ENCODE assay signal across 12 mouse cellular contexts in genomic region chr9:22132220-22132619, GRCm38 (mm10). TPM values are rescaled to one million over a fixed set of nuclear protein-coding genes. Genes with fewer than 3 reads are reported as not detected.
A peak's percentile ranks its signal among the peaks of the same experiment; 100 is the strongest.
DNase-seq lines count a peak whose midpoint lies in the region; ATAC-seq and TF ChIP-seq lines count a peak whose summit lies in the region.
"Had no signal": no experiment of that assay in that cellular context is flagged by ENCODE, and none has a peak within 500 bp of the region (broad histone marks: within the 10 kb centered on the region; RNA-seq: fewer than 3 reads in every experiment).

No protein-coding gene starts in this region.

- H3K4me2 ChIP-seq in heart, embryonic 15.5 days = peak overlapping the region; percentile 64

- H3K36me3 ChIP-seq in heart, embryonic 15.5 days = no peaks in the 10 kb centered on the region
- H3K36me3 ChIP-seq in embryonic facial prominence, embryonic 10.5 days (replicated peaks) = no peaks in the 10 kb centered on the region
- H3K36me3 ChIP-seq in liver, adult 2 months (ENCODE audit: control insufficient read depth, insufficient read depth, low read length) = peaks cover 1% of the 10 kb centered on the region; the same call in 1 of the 2 replicates

- peak overlapping the region; percentile 43; the same call in 1 of the 2 replicates for H3K4me3 ChIP-seq in heart, embryonic 15.5 days
- peak overlapping the region; percentile 52 for H3K4me3 ChIP-seq in embryonic facial prominence, embryonic 10.5 days
- peak overlapping the region; percentile 77 for H3K4me3 ChIP-seq in liver, adult 2 months (ENCODE audit: insufficient read depth, low read depth, low read length)

- no peak for ATAC-seq in heart, embryonic 15.5 days (replicated peaks; ENCODE audit: insufficient number of reproducible peaks, insufficient read depth, low FRiP score, low read depth)

- 44% methylated on average over 11 of the region's 11 CpGs for WGBS in heart, embryonic 15.5 days
- WGBS in embryonic facial prominence, embryonic 10.5 days = 43% methylated on average over 11 of the region's 11 CpGs
- 34% methylated on average over 11 of the region's 11 CpGs for whole genome bisulfite sequencing in liver, adult 2 months

- no peak for DNase-seq in heart, postnatal 14 days
- peak; percentile 66 for DNase-seq in CD4-positive, CD25-positive, alpha-beta regulatory T cell, adult 2 months (ENCODE audit: low read depth, low spot score)
- DNase-seq in embryonic facial prominence, embryonic 10.5 days (ENCODE audit: low spot score) = no peak
- peak; percentile 71 for DNase-seq in liver, adult 2 months (ENCODE audit: extremely low read depth, low read depth, low spot score)
- DNase-seq in urinary bladder, postnatal 14 days (ENCODE audit: low spot score) = no peak
- no peak for DNase-seq in left cerebral cortex, postnatal 36 days (ENCODE audit: low spot score in 2 of 2)
- DNase-seq in right cerebral cortex, adult 2 months (ENCODE audit: low spot score in 2 of 2) = no peak
- DNase-seq: cerebellum, adult 11-12 months; gastrocnemius, postnatal 14 days; right cerebral cortex, postnatal 25 days had no signal

- no peaks in the 10 kb centered on the region for H3K79me2 ChIP-seq in liver, adult 2 months (ENCODE audit: control insufficient read depth, insufficient read depth, low read length)

- H3K27ac ChIP-seq in heart, embryonic 15.5 days = no peak overlapping the region
- 0 out of 2 replicates have a peak overlapping the region, but pooled peaks have one; percentile 19 for H3K27ac ChIP-seq in embryonic facial prominence, embryonic 10.5 days (replicated peaks)
- peak overlapping the region; percentile 92 for H3K27ac ChIP-seq in liver, adult 2 months (replicated peaks; ENCODE audit: insufficient read depth, low read depth, low read length)
- H3K27ac ChIP-seq: macrophage had no signal

- H3K9me3 ChIP-seq in heart, embryonic 15.5 days (replicated peaks) = no peaks in the 10 kb centered on the region
- H3K9me3 ChIP-seq in embryonic facial prominence, embryonic 10.5 days = no peaks in the 10 kb centered on the region

- no peaks in the 10 kb centered on the region for H3K27me3 ChIP-seq in heart, embryonic 15.5 days
- H3K27me3 ChIP-seq in embryonic facial prominence, embryonic 10.5 days (replicated peaks; ENCODE audit: low read depth, poor library complexity, severe bottlenecking) = peaks cover 71% of the 10 kb centered on the region
- H3K27me3 ChIP-seq in liver, adult 2 months (ENCODE audit: control insufficient read depth, insufficient read depth, low read length) = no peaks in the 10 kb centered on the region

- peaks cover 10% of the 10 kb centered on the region for H3K4me1 ChIP-seq in heart, embryonic 15.5 days (replicated peaks)
- peaks cover 21% of the 10 kb centered on the region for H3K4me1 ChIP-seq in embryonic facial prominence, embryonic 10.5 days
- H3K4me1 ChIP-seq in liver, adult 2 months (ENCODE audit: control insufficient read depth, insufficient read depth, low read length) = peaks cover 3% of the 10 kb centered on the region; the same call in 1 of the 2 replicates

- TF ChIP-seq CTCF in liver, adult 2 months (IDR thresholded peaks at IDR 0.05; ENCODE audit: low read depth, low read length) = no peak

- no peak overlapping the region for H3K9ac ChIP-seq in heart, embryonic 15.5 days
- peak overlapping the region; percentile 86 for H3K9ac ChIP-seq in liver, adult 2 months (ENCODE audit: low read depth, low read length)

- intact Hi-C loops in heart, postnatal 14 days (cut with DNase I) = no loop called here
- intact Hi-C loops in left cerebral cortex, postnatal 36 days (cut with DNase I) = no loop called here

- TF ChIP-seq POLR2A in liver, adult 2 months (IDR thresholded peaks at IDR 0.05; ENCODE audit: extremely low read depth, insufficient read depth, low read length) = no peak

RNA-seq across cellular contexts. Expression of gene Acp5, which starts 3.3 kb away (rescaled TPM):
- 3.0 and 10.3 TPM in 2 replicates for polyA plus RNA-seq in heart, embryonic 15.5 days (2015; fragmentation: Nextera tagmentation; extraction: Ambion mirVana)
- 1 to 10 TPM; 2.2 to 2.6 TPM for total RNA-seq in heart, postnatal 14 days (2021)
- polyA plus RNA-seq in embryonic facial prominence, embryonic 10.5 days (2016; fragmentation: Nextera tagmentation; extraction: Ambion mirVana) = 16.6 and 17.5 TPM in 2 replicates
- 93.6 and 123 TPM in 2 replicates for total RNA-seq in liver, adult 2 months (2014; rRNA removed)
- 200 and 211 TPM in 2 replicates for polyA plus RNA-seq in liver, adult 2 months (2012; rRNA removed)
- total RNA-seq in left cerebral cortex, postnatal 36 days (2021) = under 1 TPM in 1 of 2 experiments, not detected in 1; 0.62 TPM

RNA-seq across cellular contexts. Expression of gene Elof1, which starts 15.2 kb away (rescaled TPM):
- 96.9 and 115 TPM in 2 replicates for polyA plus RNA-seq in heart, embryonic 15.5 days (2015; fragmentation: Nextera tagmentation; extraction: Ambion mirVana)
- 10 to 100 TPM; 39.5 to 41.5 TPM for total RNA-seq in heart, postnatal 14 days (2021)
- 241 and 245 TPM in 2 replicates for polyA plus RNA-seq in embryonic facial prominence, embryonic 10.5 days (2016; fragmentation: Nextera tagmentation; extraction: Ambion mirVana)
- 46.2 and 56.8 TPM in 2 replicates for total RNA-seq in liver, adult 2 months (2014; rRNA removed)
- polyA plus RNA-seq in liver, adult 2 months (2012; rRNA removed) = 106 and 108 TPM in 2 replicates
- total RNA-seq in left cerebral cortex, postnatal 36 days (2021) = 10 to 100 TPM; 58.8 to 75.1 TPM

RNA-seq across cellular contexts. Expression of gene Pigyl, which starts 24.4 kb away (rescaled TPM):
- polyA plus RNA-seq in heart, embryonic 15.5 days (2015; fragmentation: Nextera tagmentation; extraction: Ambion mirVana) = 48.6 and 49.2 TPM in 2 replicates
- 10 to 100 TPM; 42.8 to 44.2 TPM for total RNA-seq in heart, postnatal 14 days (2021)
- polyA plus RNA-seq in embryonic facial prominence, embryonic 10.5 days (2016; fragmentation: Nextera tagmentation; extraction: Ambion mirVana) = 45.1 and 48.2 TPM in 2 replicates
- total RNA-seq in liver, adult 2 months (2014; rRNA removed) = 21.6 and 23.0 TPM in 2 replicates
- 45.8 and 53.0 TPM in 2 replicates for polyA plus RNA-seq in liver, adult 2 months (2012; rRNA removed)
- total RNA-seq in left cerebral cortex, postnatal 36 days (2021) = 10 to 100 TPM; 45.7 to 46.6 TPM

RNA-seq across cellular contexts. Expression of gene Cnn1, which starts 33.2 kb away (rescaled TPM):
- polyA plus RNA-seq in heart, embryonic 15.5 days (2015; fragmentation: Nextera tagmentation; extraction: Ambion mirVana) = 145 and 157 TPM in 2 replicates
- total RNA-seq in heart, postnatal 14 days (2021) = 1 to 10 TPM; 5.4 to 9.5 TPM
- 1.3 and 3.1 TPM in 2 replicates for polyA plus RNA-seq in embryonic facial prominence, embryonic 10.5 days (2016; fragmentation: Nextera tagmentation; extraction: Ambion mirVana)
- 0.28 and 1.0 TPM in 2 replicates for total RNA-seq in liver, adult 2 months (2014; rRNA removed)
- 0.22 and 0.36 TPM in 2 replicates for polyA plus RNA-seq in liver, adult 2 months (2012; rRNA removed)
- total RNA-seq in left cerebral cortex, postnatal 36 days (2021) = under 1 TPM; 0.44 to 0.93 TPM
- polyA plus RNA-seq: macrophage had no signal

RNA-seq across cellular contexts. Expression of gene Ecsit, which starts 47.0 kb away (rescaled TPM):
- polyA plus RNA-seq in heart, embryonic 15.5 days (2015; fragmentation: Nextera tagmentation; extraction: Ambion mirVana) = 55.0 and 62.4 TPM in 2 replicates
- 10 to 100 TPM; 91.7 to 91.8 TPM for total RNA-seq in heart, postnatal 14 days (2021)
- polyA plus RNA-seq in embryonic facial prominence, embryonic 10.5 days (2016; fragmentation: Nextera tagmentation; extraction: Ambion mirVana) = 38.6 and 41.7 TPM in 2 replicates
- 34.1 and 39.1 TPM in 2 replicates for total RNA-seq in liver, adult 2 months (2014; rRNA removed)
- polyA plus RNA-seq in liver, adult 2 months (2012; rRNA removed) = 63.9 and 69.2 TPM in 2 replicates
- total RNA-seq in left cerebral cortex, postnatal 36 days (2021) = 10 to 100 TPM; 42.3 to 48.2 TPM

Comparison
In these comparisons a context has a peak if more than half of its experiments do, and no peak if none do; other contexts are left out.
1. DNase-seq: peak in CD4-positive, CD25-positive, alpha-beta regulatory T cell, adult 2 months (single experiment) and liver, adult 2 months (single experiment); none in heart, postnatal 14 days (0 of 2), embryonic facial prominence, embryonic 10.5 days (single experiment), urinary bladder, postnatal 14 days (single experiment), left cerebral cortex, postnatal 36 days (0 of 2) and right cerebral cortex, adult 2 months (0 of 2).
2. RNA of gene Acp5, which starts 3.3 kb away (total RNA-seq): 93.6 to 123 TPM in liver, adult 2 months; 2.2 to 2.6 TPM in heart, postnatal 14 days and 0.62 TPM in left cerebral cortex, postnatal 36 days; every median in the first group is over 10 times any median in the second.
3. Peak in every context shown above with its lines, with median percentiles within 50 percentile points of each other: H3K4me3 ChIP-seq.